Mouse (Mus musculus) adrenal gland, postnatal 14 days (tissue): ENCODE results near the gene B230217C12Rik. TPM values are rescaled to one million over a fixed set of nuclear protein-coding genes. Genes with fewer than 3 reads are reported as not detected.
"Not testable (repeated sequence)": the region's sequence is repeated elsewhere in the genome, so short reads cannot be mapped to it uniquely, and the experiment has no call there.

ENCODE experiments used
- DNase-seq: peaks from one replicate; pipeline ENCODE4 v3.0.0; 2021; ENCODE audit warnings: mixed read lengths
- total RNA-seq: library from RNA; stranded (reverse); gene quantifications from 2 replicates; pipeline ENCODE4 v1.2.3, GENCODE M21; 2021

B230217C12Rik gene
- total RNA-seq, 1 experiment from 2014 or later: 2.4 TPM

- DNase-seq: no peak
Observed at GRCm38 (mm10) chr11:97867591-97867990, 27.0 kb downstream of the B230217C12Rik start.

GRCm38 (mm10) chr11:97872378-97872777, 31.8 kb downstream of the B230217C12Rik start:
- not testable (repeated sequence) for DNase-seq

- no peak for DNase-seq
Observed at GRCm38 (mm10) chr11:97874396-97874795, 33.8 kb downstream of the B230217C12Rik start.

GRCm38 (mm10) chr11:97877341-97877740, 36.8 kb downstream of the B230217C12Rik start:
- no peak for DNase-seq

- no peak for DNase-seq
Observed at GRCm38 (mm10) chr11:97880362-97880761, 39.8 kb downstream of the B230217C12Rik start.

GRCm38 (mm10) chr11:97883542-97883917, 43.0 kb downstream of the B230217C12Rik start:
- peak; percentile 82 for DNase-seq

- DNase-seq: peak; percentile 98
Observed at GRCm38 (mm10) chr11:97883918-97884600, 43.5 kb downstream of the B230217C12Rik start, which contains the start of gene Fbxo47. Gene Fbxo47 (minus strand): TSS chr11:97884154.

- DNase-seq: no peak
Observed at GRCm38 (mm10) chr11:97884601-97885185, 44.1 kb downstream of the B230217C12Rik start.

GRCm38 (mm10) chr11:97885296-97885915, 44.8 kb downstream of the B230217C12Rik start:
- no peak for DNase-seq

- DNase-seq: no peak
Observed at GRCm38 (mm10) chr11:97891821-97892220, 51.2 kb downstream of the B230217C12Rik start.

Other genes starting within 250 kb of the B230217C12Rik start
- 6.3 and 6.4 TPM in 2 replicates for gene Epop, start 211.1 kb upstream of the B230217C12Rik start, total RNA-seq
- 37.0 and 45.2 TPM in 2 replicates for gene Mllt6, start 177.4 kb upstream of the B230217C12Rik start, total RNA-seq
- gene Cisd3, start 155.0 kb upstream of the B230217C12Rik start, total RNA-seq: 277 and 297 TPM in 2 replicates
- gene Pcgf2, start 140.3 kb upstream of the B230217C12Rik start, total RNA-seq: 28.1 and 32.6 TPM in 2 replicates
- 216 and 225 TPM in 2 replicates for gene Psmb3, start 137.4 kb upstream of the B230217C12Rik start, total RNA-seq
- gene Pip4k2b, start 96.1 kb upstream of the B230217C12Rik start, total RNA-seq: 24.8 and 34.7 TPM in 2 replicates
- gene Cwc25, start 74.2 kb upstream of the B230217C12Rik start, total RNA-seq: 17.6 and 18.7 TPM in 2 replicates
- gene 1700001P01Rik, start 64.9 kb upstream of the B230217C12Rik start, total RNA-seq: not detected in 2 replicates
- gene Rpl23, start 58.3 kb upstream of the B230217C12Rik start, total RNA-seq: 809 and 980 TPM in 2 replicates
- gene Lasp1, start 41.8 kb upstream of the B230217C12Rik start, total RNA-seq: 98.2 and 107 TPM in 2 replicates
- gene Fbxo47, start 43.4 kb downstream of the B230217C12Rik start, total RNA-seq: 1.0 and 1.2 TPM in 2 replicates
- gene Plxdc1, start 145.7 kb downstream of the B230217C12Rik start, total RNA-seq: 4.3 and 4.8 TPM in 2 replicates
- gene Arl5c, start 155.4 kb downstream of the B230217C12Rik start, total RNA-seq: 1.1 and 4.4 TPM in 2 replicates
- gene Cacnb1, start 182.3 kb downstream of the B230217C12Rik start, total RNA-seq: 7.8 and 10.4 TPM in 2 replicates
- 1,235 and 1,395 TPM in 2 replicates for gene Rpl19, start 185.9 kb downstream of the B230217C12Rik start, total RNA-seq
- 3.1 and 3.7 TPM in 2 replicates for gene Stac2, start 212.7 kb downstream of the B230217C12Rik start, total RNA-seq